Mouse (Mus musculus) spleen, postnatal 4 days (tissue): ENCODE data around the gene Pde2a.

Source experiments
- DNase-seq, 2 experiments: peaks; one replicate each; pipeline ENCODE4 v3.0.0; 2022; ENCODE audit warnings: low spot score in 2 of 2

The Pde2a gene

GRCm38 (mm10) chr7:101421529-101421928, at the start of gene Pde2a:
Gene Pde2a, plus strand, starts transcription at chr7:101421691.
- DNase-seq, result no peak

GRCm38 (mm10) chr7:101373082-101373481, 48.4 kb upstream of the Pde2a start:
- no peak for DNase-seq

GRCm38 (mm10) chr7:101374155-101374554, 47.3 kb upstream of the Pde2a start:
- no peak for DNase-seq

- no peak for DNase-seq
These were observed 44.7 kb upstream of the Pde2a start for GRCm38 (mm10) chr7:101376701-101377340.

DNA sequence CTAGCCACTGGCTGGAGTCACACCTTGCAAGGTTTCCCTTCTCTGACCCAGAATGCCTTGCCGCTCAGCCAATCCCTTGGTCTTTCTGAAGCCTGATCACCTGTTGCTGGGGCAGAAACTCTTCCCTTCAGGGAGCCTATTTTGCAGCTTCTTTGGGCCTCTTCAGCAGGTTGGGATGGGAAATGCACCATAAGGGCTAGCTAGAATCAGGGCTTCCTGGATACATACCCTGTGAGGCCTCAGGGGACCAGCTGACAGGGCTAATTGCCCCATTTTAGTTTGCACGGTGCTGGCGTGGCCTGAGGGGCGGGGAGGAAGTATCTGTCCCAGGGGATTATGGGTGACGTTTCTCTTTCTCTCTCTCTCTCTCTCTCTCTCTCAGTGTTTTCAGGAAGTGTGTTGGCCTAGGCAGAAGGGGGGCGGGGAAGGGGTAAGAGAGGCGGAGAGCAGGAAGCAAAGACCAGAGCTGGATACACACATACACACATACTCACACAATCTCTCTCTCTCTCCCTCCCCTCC, 43.7 kb upstream of the Pde2a start:
- DNase-seq, result peak; percentile 75 to 83

- DNase-seq, result no peak
These were observed 43.2 kb upstream of the Pde2a start for GRCm38 (mm10) chr7:101378285-101378684.

GRCm38 (mm10) chr7:101378796-101379465, 42.6 kb upstream of the Pde2a start:
- DNase-seq, result no peak

DNA sequence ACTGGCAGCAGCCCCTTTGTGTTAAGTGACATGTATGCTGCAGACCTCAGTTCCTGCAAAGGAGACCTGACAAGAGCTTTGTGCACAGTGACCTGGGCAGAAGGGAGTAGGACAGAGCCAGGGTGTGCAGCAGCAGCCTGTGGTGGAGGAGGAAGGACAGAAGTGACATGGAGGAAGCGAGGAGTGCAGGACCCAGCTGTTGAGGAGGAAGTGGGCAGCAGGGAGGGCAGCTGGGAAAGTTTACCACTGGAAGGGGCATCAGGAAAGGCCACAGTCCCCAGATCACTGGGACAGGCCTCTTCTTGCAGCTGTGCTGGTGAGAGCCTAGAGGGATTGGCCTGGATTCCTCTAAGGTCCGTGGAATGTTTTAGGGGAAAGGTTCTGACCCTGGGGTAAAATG, 41.8 kb upstream of the Pde2a start:
- DNase-seq, result no peak

- no peak for DNase-seq
These were observed 40.0 kb upstream of the Pde2a start for GRCm38 (mm10) chr7:101381512-101381911.

- peak; percentile 56 to 77 for DNase-seq
These were observed 39.1 kb upstream of the Pde2a start for GRCm38 (mm10) chr7:101382378-101382777.

- no peak for DNase-seq
These were observed 37.7 kb upstream of the Pde2a start for GRCm38 (mm10) chr7:101383756-101384155.

GRCm38 (mm10) chr7:101384931-101385330, 36.6 kb upstream of the Pde2a start:
- no peak for DNase-seq

DNA sequence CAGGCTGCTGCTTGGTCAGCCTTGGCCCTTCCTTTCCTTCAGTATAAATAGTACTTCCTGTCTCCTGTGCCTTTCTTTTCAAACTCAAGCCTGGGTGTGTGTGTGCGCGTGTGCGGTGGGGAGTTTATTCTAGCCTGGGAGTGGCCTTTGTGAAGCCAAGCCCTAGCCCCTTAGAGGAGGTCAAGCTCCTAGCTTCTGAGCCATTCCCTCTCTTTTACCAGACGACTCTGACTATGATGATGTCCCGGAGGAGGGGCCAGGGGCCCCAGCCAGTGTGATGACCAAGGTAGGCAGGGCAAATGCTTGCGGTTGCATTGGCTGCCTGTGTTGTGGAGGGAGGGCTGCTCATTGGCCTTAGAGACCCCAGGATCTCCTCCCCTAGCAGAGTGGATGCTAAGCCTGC, 36.2 kb upstream of the Pde2a start:
- DNase-seq, result no peak

- no peak for DNase-seq
These were observed 35.5 kb upstream of the Pde2a start for GRCm38 (mm10) chr7:101385866-101386452.

DNA sequence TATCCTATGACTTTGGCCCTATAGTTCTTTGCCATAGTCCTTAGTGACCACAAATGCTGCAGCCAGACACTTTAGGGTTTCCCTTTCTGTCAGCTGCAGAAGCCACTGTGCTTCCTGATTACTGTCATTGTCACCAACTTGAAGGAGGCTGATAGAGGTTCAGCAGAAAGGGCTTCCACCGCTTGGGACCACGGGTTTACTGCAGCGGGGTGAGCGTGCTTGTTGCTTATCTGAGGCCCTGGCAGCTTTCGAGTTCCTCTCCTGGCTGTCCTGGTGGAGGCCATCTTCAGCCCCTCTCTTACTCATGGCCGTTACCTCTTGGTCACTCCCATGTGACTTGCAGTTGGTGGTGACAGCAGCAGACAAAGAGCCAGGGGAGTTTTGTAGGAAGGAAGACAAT, 32.2 kb upstream of the Pde2a start:
- no peak for DNase-seq

GRCm38 (mm10) chr7:101391909-101392479, 29.5 kb upstream of the Pde2a start:
- no peak for DNase-seq

GRCm38 (mm10) chr7:101393015-101393414, 28.5 kb upstream of the Pde2a start:
- no peak for DNase-seq

- no peak for DNase-seq
These were observed 27.6 kb upstream of the Pde2a start for GRCm38 (mm10) chr7:101393694-101394504.

DNA sequence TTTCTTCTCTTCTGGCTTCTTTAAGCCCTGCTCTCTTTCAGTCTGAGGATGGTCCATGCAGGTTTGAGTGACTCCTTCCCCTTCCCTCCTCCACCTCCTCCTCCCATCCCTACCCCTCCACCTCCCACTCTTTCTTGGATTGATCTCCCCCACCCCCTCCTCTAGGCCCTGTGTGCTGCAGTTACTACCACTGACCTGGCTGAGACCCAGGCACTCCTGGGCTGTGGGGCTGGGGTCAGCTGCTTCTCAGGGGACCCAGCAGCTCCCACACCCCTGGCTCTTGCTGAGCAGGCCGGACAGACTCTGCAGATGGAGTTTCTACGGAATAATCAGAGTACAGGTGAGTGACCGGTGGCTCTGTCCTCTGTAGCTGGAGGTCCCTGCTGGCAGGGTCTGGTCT, 26.9 kb upstream of the Pde2a start:
- no peak for DNase-seq

GRCm38 (mm10) chr7:101395471-101395870, 26.0 kb upstream of the Pde2a start:
- no peak for DNase-seq

- DNase-seq, result no peak
These were observed 24.3 kb upstream of the Pde2a start for GRCm38 (mm10) chr7:101397175-101397574.

GRCm38 (mm10) chr7:101401510-101401909, 20.0 kb upstream of the Pde2a start:
- DNase-seq, result no peak
